In the genomic region with DNA sequence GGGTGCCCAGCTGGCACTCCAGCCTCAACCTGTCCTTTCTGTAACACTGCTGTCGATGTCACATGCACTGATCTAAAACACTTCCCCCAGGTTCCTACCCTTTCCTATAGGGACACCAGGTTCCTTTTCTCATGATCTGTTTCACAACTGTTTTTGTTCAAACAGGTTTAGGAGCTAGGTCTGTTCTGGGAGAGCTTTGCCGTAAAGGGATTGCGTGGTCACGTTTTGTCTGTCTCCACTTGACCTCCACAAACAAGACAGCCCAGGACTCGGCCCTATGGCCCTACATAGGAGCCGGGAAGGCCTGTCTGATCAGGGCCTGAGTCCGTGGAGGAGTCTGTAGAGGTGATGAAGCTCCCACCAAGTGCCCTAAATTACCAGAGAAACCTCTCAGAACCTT, we compare ENCODE assay signal across 18 mouse cellular contexts. TPM values are rescaled to one million over a fixed set of nuclear protein-coding genes. Genes with fewer than 3 reads are reported as not detected.
DNase-seq lines count a peak whose midpoint lies in the region; ATAC-seq and TF ChIP-seq lines count a peak whose summit lies in the region.
"Had no signal": no experiment of that assay in that cellular context is flagged by ENCODE, and none has a peak within 500 bp of the region (broad histone marks: within the 10 kb centered on the region; RNA-seq: fewer than 3 reads in every experiment).

No protein-coding gene starts in this region.

- intact Hi-C loops in heart, postnatal 14 days (cut with DNase I): no loop called here

- H3K79me2 ChIP-seq in liver, adult 2 months (ENCODE audit: control insufficient read depth, insufficient read depth, low read length): no peaks in the 10 kb centered on the region; the same call in 1 of the 2 replicates

- 82% methylated on average over 7 of the region's 7 CpGs for WGBS in heart, embryonic 13.5 days
- 33% methylated on average over 7 of the region's 7 CpGs for WGBS in liver, adult 2 months
- 50% methylated on average over 7 of the region's 7 CpGs for WGBS in liver, postnatal 0 days (ENCODE audit: insufficient replicate concordance)
- 83% methylated on average over 7 of the region's 7 CpGs for WGBS in intestine, postnatal 0 days

- H3K4me3 ChIP-seq in heart, embryonic 13.5 days: no peak overlapping the region
- H3K4me3 ChIP-seq in liver, adult 2 months (ENCODE audit: insufficient read depth, low read depth, low read length): no peak overlapping the region
- H3K4me3 ChIP-seq in liver, postnatal 0 days (ENCODE audit: low read depth, low read length): no peak overlapping the region
- H3K4me3 ChIP-seq in intestine, postnatal 0 days (ENCODE audit: low read depth, low read length): no peak overlapping the region
- H3K4me3 ChIP-seq: intestine, embryonic 15.5 days; liver, embryonic 13.5 days; midbrain, embryonic 10.5 days; neural tube, embryonic 15.5 days; stomach, embryonic 15.5 days had no signal

- TF ChIP-seq POLR2A in liver, adult 2 months (IDR thresholded peaks at IDR 0.05; ENCODE audit: extremely low read depth, insufficient read depth, low read length): no peak

- peaks cover 38% of the 10 kb centered on the region for H3K36me3 ChIP-seq in heart, embryonic 13.5 days
- peaks cover 18% of the 10 kb centered on the region for H3K36me3 ChIP-seq in liver, adult 2 months (ENCODE audit: control insufficient read depth, insufficient read depth, low read length)
- H3K36me3 ChIP-seq in liver, postnatal 0 days (replicated peaks; ENCODE audit: insufficient read depth, low read length): peaks cover 36% of the 10 kb centered on the region
- peaks cover 30% of the 10 kb centered on the region for H3K36me3 ChIP-seq in intestine, postnatal 0 days (ENCODE audit: control insufficient read depth, insufficient read depth)
- H3K36me3 ChIP-seq: neural tube, embryonic 15.5 days had no signal

- peaks cover 30% of the 10 kb centered on the region for H3K4me1 ChIP-seq in heart, embryonic 13.5 days
- H3K4me1 ChIP-seq in liver, adult 2 months (ENCODE audit: control insufficient read depth, insufficient read depth, low read length): peaks cover 10% of the 10 kb centered on the region
- peaks cover 19% of the 10 kb centered on the region for H3K4me1 ChIP-seq in liver, postnatal 0 days (ENCODE audit: insufficient read depth)
- H3K4me1 ChIP-seq in intestine, postnatal 0 days (replicated peaks; ENCODE audit: control insufficient read depth, insufficient read depth, low read length): no peaks in the 10 kb centered on the region

- no peaks in the 10 kb centered on the region for H3K9me3 ChIP-seq in heart, embryonic 13.5 days
- H3K9me3 ChIP-seq in liver, postnatal 0 days (ENCODE audit: low read length): no peaks in the 10 kb centered on the region
- no peaks in the 10 kb centered on the region for H3K9me3 ChIP-seq in intestine, postnatal 0 days (ENCODE audit: control insufficient read depth)
- H3K9me3 ChIP-seq: intestine, embryonic 15.5 days; liver, embryonic 13.5 days; midbrain, embryonic 10.5 days; neural tube, embryonic 15.5 days; stomach, embryonic 15.5 days had no signal

- no peak for ATAC-seq in heart, embryonic 13.5 days (ENCODE audit: extremely low read depth, insufficient number of reproducible peaks, low FRiP score, low TSS enrichment)
- ATAC-seq in liver, postnatal 0 days: peak; percentile 80
- ATAC-seq in intestine, postnatal 0 days: no peak
- ATAC-seq: intestine, embryonic 15.5 days had no signal

- DNase-seq in heart, postnatal 14 days: no peak
- DNase-seq in liver, adult 2 months (ENCODE audit: extremely low read depth, low read depth, low spot score): peak; percentile 18
- no peak for DNase-seq in liver
- DNase-seq in induced T-regulatory cell, adult 2 months (ENCODE audit: low read depth): peak; percentile 37
- peak; percentile 38 for DNase-seq in liver, postnatal 0 days
- DNase-seq: layer of hippocampus, adult 9-11 months; liver, embryonic 13.5 days; right cerebral cortex, adult 18-20 months had no signal

- H3K4me2 ChIP-seq in heart, embryonic 13.5 days: no peak overlapping the region
- no peak overlapping the region for H3K4me2 ChIP-seq in liver, postnatal 0 days (ENCODE audit: low read depth, low read length)
- no peak overlapping the region for H3K4me2 ChIP-seq in intestine, postnatal 0 days (replicated peaks; ENCODE audit: low read depth)
- H3K4me2 ChIP-seq: hindbrain, embryonic 14.5 days; intestine, embryonic 15.5 days; liver, embryonic 13.5 days; neural tube, embryonic 15.5 days; stomach, embryonic 15.5 days had no signal

- peak; percentile 47 for TF ChIP-seq EP300 in liver, postnatal 0 days (IDR thresholded peaks at IDR 0.05; ENCODE audit: low read depth)

- H3K27ac ChIP-seq in heart, embryonic 13.5 days (replicated peaks): peak overlapping the region; percentile 56; the same call in 1 of the 2 replicates
- H3K27ac ChIP-seq in liver, adult 2 months (replicated peaks; ENCODE audit: insufficient read depth, low read depth, low read length): no peak overlapping the region
- peak overlapping the region; percentile 84 for H3K27ac ChIP-seq in liver, postnatal 0 days (ENCODE audit: low read depth)
- H3K27ac ChIP-seq in intestine, postnatal 0 days (ENCODE audit: low read depth, low read length): no peak overlapping the region
- H3K27ac ChIP-seq: intestine, embryonic 15.5 days; liver, embryonic 13.5 days had no signal

- TF ChIP-seq CTCF in liver, adult 2 months (IDR thresholded peaks at IDR 0.05; ENCODE audit: low read depth, low read length): no peak
- TF ChIP-seq CTCF in liver, postnatal 0 days (IDR thresholded peaks at IDR 0.05; ENCODE audit: low read depth): no peak
- no peak for TF ChIP-seq CTCF in intestine, postnatal 0 days (IDR thresholded peaks at IDR 0.05; ENCODE audit: low read depth)

- no peak overlapping the region for H3K9ac ChIP-seq in heart, embryonic 13.5 days
- no peak overlapping the region for H3K9ac ChIP-seq in liver, adult 2 months (ENCODE audit: low read depth, low read length)
- H3K9ac ChIP-seq in liver, postnatal 0 days (replicated peaks): peak overlapping the region; percentile 16; the same call in 1 of the 2 replicates
- no peak overlapping the region for H3K9ac ChIP-seq in intestine, postnatal 0 days (ENCODE audit: low read depth, low read length)
- H3K9ac ChIP-seq: hindbrain, embryonic 14.5 days; intestine, embryonic 15.5 days; liver, embryonic 13.5 days; neural tube, embryonic 15.5 days; stomach, embryonic 15.5 days had no signal

- H3K27me3 ChIP-seq in heart, embryonic 13.5 days (replicated peaks): no peaks in the 10 kb centered on the region
- H3K27me3 ChIP-seq in liver, adult 2 months (ENCODE audit: control insufficient read depth, insufficient read depth, low read length): no peaks in the 10 kb centered on the region
- no peaks in the 10 kb centered on the region for H3K27me3 ChIP-seq in liver, postnatal 0 days (ENCODE audit: insufficient read depth, low read length)
- no peaks in the 10 kb centered on the region for H3K27me3 ChIP-seq in intestine, postnatal 0 days (replicated peaks; ENCODE audit: control insufficient read depth, insufficient read depth, low read length)
- H3K27me3 ChIP-seq: intestine, embryonic 15.5 days; liver, embryonic 13.5 days; neural tube, embryonic 15.5 days; stomach, embryonic 15.5 days had no signal

RNA-seq across cellular contexts. Expression of a gene that starts 14.6 kb away (rescaled TPM):
- polyA plus RNA-seq in heart, embryonic 13.5 days (2015; fragmentation: Nextera tagmentation; extraction: Ambion mirVana): 5.7 and 6.8 TPM in 2 replicates
- 10 to 100 TPM; 15.8 to 21.4 TPM for total RNA-seq in heart, postnatal 14 days (2021)
- 5.8 and 9.2 TPM in 2 replicates for total RNA-seq in liver, adult 2 months (2014; rRNA removed)
- polyA plus RNA-seq in liver, adult 2 months (2012; rRNA removed): 9.7 and 10.4 TPM in 2 replicates
- polyA plus RNA-seq in liver, postnatal 0 days (2015; fragmentation: Nextera tagmentation; extraction: Ambion mirVana): 2.9 and 3.4 TPM in 2 replicates
- 3.8 and 4.2 TPM in 2 replicates for polyA plus RNA-seq in intestine, postnatal 0 days (2015; fragmentation: Nextera tagmentation; extraction: Ambion mirVana)

RNA-seq across cellular contexts. Expression of a gene that starts 32.4 kb away (rescaled TPM):
- 0.17 and 0.27 TPM in 2 replicates for polyA plus RNA-seq in heart, embryonic 13.5 days (2015; fragmentation: Nextera tagmentation; extraction: Ambion mirVana)
- total RNA-seq in heart, postnatal 14 days (2021): under 1 TPM in 1 of 2 experiments, not detected in 1; 0.26 TPM
- total RNA-seq in liver, adult 2 months (2014; rRNA removed): 0.07 TPM in 1 of 2 replicates, not detected in the other
- polyA plus RNA-seq in liver, adult 2 months (2012; rRNA removed): not detected in 2 replicates
- polyA plus RNA-seq in liver, postnatal 0 days (2015; fragmentation: Nextera tagmentation; extraction: Ambion mirVana): 0.09 and 0.22 TPM in 2 replicates
- not detected in 2 replicates for polyA plus RNA-seq in intestine, postnatal 0 days (2015; fragmentation: Nextera tagmentation; extraction: Ambion mirVana)
- total RNA-seq: heart, postnatal 36 days; MEL had no signal

RNA-seq across cellular contexts. Expression of a gene that starts 32.4 kb away (rescaled TPM):
- 21.4 and 23.8 TPM in 2 replicates for polyA plus RNA-seq in heart, embryonic 13.5 days (2015; fragmentation: Nextera tagmentation; extraction: Ambion mirVana)
- 10 to 100 TPM; 21.4 to 22.8 TPM for total RNA-seq in heart, postnatal 14 days (2021)
- 10.9 and 11.5 TPM in 2 replicates for total RNA-seq in liver, adult 2 months (2014; rRNA removed)
- polyA plus RNA-seq in liver, adult 2 months (2012; rRNA removed): 18.1 and 20.7 TPM in 2 replicates
- 6.8 and 8.8 TPM in 2 replicates for polyA plus RNA-seq in liver, postnatal 0 days (2015; fragmentation: Nextera tagmentation; extraction: Ambion mirVana)
- polyA plus RNA-seq in intestine, postnatal 0 days (2015; fragmentation: Nextera tagmentation; extraction: Ambion mirVana): 14.4 and 16.4 TPM in 2 replicates

RNA-seq across cellular contexts. Expression of a gene that starts 53.6 kb away (rescaled TPM):
- 44.6 and 47.2 TPM in 2 replicates for polyA plus RNA-seq in heart, embryonic 13.5 days (2015; fragmentation: Nextera tagmentation; extraction: Ambion mirVana)
- total RNA-seq in heart, postnatal 14 days (2021): 100 to 1,000 TPM; 105 to 114 TPM
- total RNA-seq in liver, adult 2 months (2014; rRNA removed): under 0.01 and 0.09 TPM in 2 replicates
- 0.11 TPM in 2 replicates for polyA plus RNA-seq in liver, adult 2 months (2012; rRNA removed)
- 0.13 TPM in 2 replicates for polyA plus RNA-seq in liver, postnatal 0 days (2015; fragmentation: Nextera tagmentation; extraction: Ambion mirVana)
- 0.10 and 0.14 TPM in 2 replicates for polyA plus RNA-seq in intestine, postnatal 0 days (2015; fragmentation: Nextera tagmentation; extraction: Ambion mirVana)
- total RNA-seq: MEL had no signal
- polyA plus RNA-seq: forebrain, embryonic 16.5 days; hindbrain, embryonic 14.5 days; midbrain, embryonic 10.5 days had no signal

Comparison
In these comparisons a context has a peak if more than half of its experiments do, and no peak if none do; other contexts are left out.
1. H3K27ac ChIP-seq: peak in heart, embryonic 13.5 days (single experiment) and liver, postnatal 0 days (single experiment); none in liver, adult 2 months (single experiment) and intestine, postnatal 0 days (single experiment).
2. DNase-seq: peak in liver, adult 2 months (single experiment), induced T-regulatory cell, adult 2 months (single experiment) and liver, postnatal 0 days (single experiment); none in heart, postnatal 14 days (0 of 2) and liver (single experiment).